Mouse (Mus musculus) lung, postnatal 25 days (tissue): ENCODE results near the gene Ccdc141.

ENCODE experiments used
- DNase-seq: peaks from one replicate; pipeline ENCODE4 v3.0.0; 2022; ENCODE audit warnings: low spot score

The Ccdc141 gene

GRCm38 (mm10) chr2:77170633-77171105, at the start of gene Ccdc141:
Gene Ccdc141 (minus strand): TSS chr2:77170636.
- no peak for DNase-seq

GRCm38 (mm10) chr2:77212885-77213284, 42.4 kb upstream of the Ccdc141 start:
- DNase-seq: no peak

- DNase-seq: no peak
These were observed 36.5 kb upstream of the Ccdc141 start for GRCm38 (mm10) chr2:77206951-77207350.

GRCm38 (mm10) chr2:77203916-77204315, 33.5 kb upstream of the Ccdc141 start:
- DNase-seq: no peak

GRCm38 (mm10) chr2:77201900-77202299, 31.5 kb upstream of the Ccdc141 start:
- no peak for DNase-seq

- DNase-seq: no peak
These were observed 30.6 kb upstream of the Ccdc141 start for GRCm38 (mm10) chr2:77200958-77201614.

- no peak for DNase-seq
These were observed 29.9 kb upstream of the Ccdc141 start for GRCm38 (mm10) chr2:77200379-77200778.

GRCm38 (mm10) chr2:77198246-77198645, 27.8 kb upstream of the Ccdc141 start:
- DNase-seq: no peak

- no peak for DNase-seq
These were observed 26.4 kb upstream of the Ccdc141 start for GRCm38 (mm10) chr2:77196819-77197218.

GRCm38 (mm10) chr2:77195056-77195455, 24.6 kb upstream of the Ccdc141 start:
- no peak for DNase-seq

- no peak for DNase-seq
These were observed 21.4 kb upstream of the Ccdc141 start for GRCm38 (mm10) chr2:77191811-77192210.

- DNase-seq: no peak
These were observed 20.5 kb upstream of the Ccdc141 start for GRCm38 (mm10) chr2:77190891-77191290.

- no peak for DNase-seq
These were observed 19.9 kb upstream of the Ccdc141 start for GRCm38 (mm10) chr2:77190301-77190700.

- DNase-seq: no peak
These were observed 19.2 kb upstream of the Ccdc141 start for GRCm38 (mm10) chr2:77189671-77190070.

- no peak for DNase-seq
These were observed 17.1 kb upstream of the Ccdc141 start for GRCm38 (mm10) chr2:77187501-77187900.

- DNase-seq: no peak
These were observed 16.5 kb upstream of the Ccdc141 start for GRCm38 (mm10) chr2:77186912-77187311.

- no peak for DNase-seq
These were observed 13.7 kb upstream of the Ccdc141 start for GRCm38 (mm10) chr2:77184049-77184571.

GRCm38 (mm10) chr2:77183646-77184045, 13.2 kb upstream of the Ccdc141 start:
- no peak for DNase-seq

GRCm38 (mm10) chr2:77182996-77183380, 12.6 kb upstream of the Ccdc141 start:
- DNase-seq: no peak

GRCm38 (mm10) chr2:77182271-77182995, 12.0 kb upstream of the Ccdc141 start:
- DNase-seq: no peak

- no peak for DNase-seq
These were observed 7.0 kb upstream of the Ccdc141 start for GRCm38 (mm10) chr2:77177472-77177871.

- no peak for DNase-seq
These were observed 6.0 kb upstream of the Ccdc141 start for GRCm38 (mm10) chr2:77176413-77176812.

- DNase-seq: no peak
These were observed 5.0 kb upstream of the Ccdc141 start for GRCm38 (mm10) chr2:77175411-77175810.
